Mouse (Mus musculus) spleen, postnatal 0 days (tissue): ENCODE measurements around the gene Vmn1r25. TPM values are rescaled to one million over a fixed set of nuclear protein-coding genes. Genes with fewer than 3 reads are reported as not detected.

ENCODE experiments used
- polyA plus RNA-seq: library from polyadenylated mRNA; unstranded; fragments of >200 nt; fragmentation: Nextera tagmentation; extraction: Ambion mirVana; gene quantifications from 2 replicates; pipeline ENCODE4 v1.2.1, GENCODE M21; 2015

Gene Vmn1r25
- polyA plus RNA-seq: not detected in 2 replicates

DNA sequence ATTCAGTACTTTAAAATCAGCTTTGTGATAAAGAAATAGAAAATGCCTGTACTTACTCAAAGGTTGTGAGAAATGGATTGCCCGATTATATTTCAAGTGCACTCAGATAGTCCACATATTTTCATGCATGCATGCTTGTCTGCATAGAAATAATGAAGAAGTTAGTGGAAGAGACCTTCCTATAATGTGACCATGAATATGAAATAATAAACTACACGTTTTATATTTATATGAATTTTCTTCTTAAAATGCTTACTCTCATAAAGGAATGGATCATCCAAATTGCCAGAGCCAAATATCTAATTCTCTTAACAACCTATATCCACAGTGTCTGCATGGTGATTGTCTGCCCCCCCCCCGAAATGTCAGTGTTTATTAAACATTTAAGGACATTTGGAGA lies at the start of gene Vmn1r25:
TSS of gene Vmn1r25 (minus strand) at position 101 of the 400 bp plus-strand sequence.

DNA sequence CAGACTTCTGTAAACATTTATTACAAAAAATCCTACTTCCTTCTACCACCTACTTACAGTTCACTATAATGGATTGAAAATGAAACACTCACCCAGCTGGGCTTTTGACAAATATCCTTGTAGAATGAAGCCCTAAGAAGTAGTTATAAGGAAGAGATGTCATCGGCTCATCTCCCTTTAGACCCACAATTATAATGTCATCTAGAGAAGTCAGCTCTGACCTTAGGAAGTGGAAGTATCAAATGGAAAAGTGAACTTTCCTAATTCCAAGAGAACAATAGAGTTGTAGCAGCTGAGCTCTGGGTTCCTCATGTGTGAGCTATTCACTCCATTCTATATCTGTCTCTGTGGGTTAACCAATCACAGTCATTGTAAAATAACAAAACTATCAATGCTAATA lies 34.4 kb upstream of the Vmn1r25 start, which contains the start of gene Vmn1r26:
TSS of gene Vmn1r26 (minus strand) at position 101 of the 400 bp plus-strand sequence.

DNA sequence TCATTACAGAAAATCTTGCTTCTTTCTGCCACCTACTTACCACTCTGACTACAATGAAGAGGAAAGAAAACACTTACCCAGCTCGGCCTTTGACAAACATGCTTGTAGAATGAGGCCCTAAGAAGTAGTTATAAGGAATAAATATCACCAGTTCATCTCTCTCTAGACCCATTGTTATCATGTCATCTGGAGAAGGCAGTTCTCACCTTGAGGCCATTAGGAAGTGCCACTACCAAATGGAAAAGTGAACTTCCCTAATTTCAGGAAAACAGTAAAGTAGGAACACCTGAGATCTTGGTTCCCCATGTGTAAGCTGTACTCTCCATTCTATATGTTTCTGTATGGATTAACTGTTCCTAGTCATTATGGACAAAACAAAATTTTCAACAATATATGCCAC lies 19.2 kb downstream of the Vmn1r25 start, which contains the start of gene Vmn1r24:
TSS of gene Vmn1r24 (minus strand) at position 101 of the 400 bp plus-strand sequence.

Other genes with a start within 250 kb of the Vmn1r25 start
- gene Vopp1, start 155.7 kb downstream of the Vmn1r25 start, polyA plus RNA-seq: 44.7 and 51.5 TPM in 2 replicates
- gene Vmn1r21, start 130.5 kb downstream of the Vmn1r25 start, polyA plus RNA-seq: not detected in 2 replicates
- gene Vmn1r22, start 72.8 kb downstream of the Vmn1r25 start, polyA plus RNA-seq: not detected in 2 replicates
- gene Vmn1r23, start 54.0 kb downstream of the Vmn1r25 start, polyA plus RNA-seq: not detected in 2 replicates
- gene Vmn1r24, start 19.3 kb downstream of the Vmn1r25 start, polyA plus RNA-seq: not detected in 2 replicates
- gene Vmn1r26, start 34.3 kb upstream of the Vmn1r25 start, polyA plus RNA-seq: not detected in 2 replicates
- not detected in 2 replicates for gene Vmn1r27, start 238.0 kb upstream of the Vmn1r25 start, polyA plus RNA-seq